Mouse (Mus musculus): Measurements from ENCODE around the gene Lmod3. TPM values are rescaled to one million over a fixed set of nuclear protein-coding genes. Genes with fewer than 3 reads are reported as not detected.

Lmod3 gene
- total and polyA plus RNA-seq, 2 experiments from 2014 or later: 0.21 TPM; not detected in 1

DNA sequence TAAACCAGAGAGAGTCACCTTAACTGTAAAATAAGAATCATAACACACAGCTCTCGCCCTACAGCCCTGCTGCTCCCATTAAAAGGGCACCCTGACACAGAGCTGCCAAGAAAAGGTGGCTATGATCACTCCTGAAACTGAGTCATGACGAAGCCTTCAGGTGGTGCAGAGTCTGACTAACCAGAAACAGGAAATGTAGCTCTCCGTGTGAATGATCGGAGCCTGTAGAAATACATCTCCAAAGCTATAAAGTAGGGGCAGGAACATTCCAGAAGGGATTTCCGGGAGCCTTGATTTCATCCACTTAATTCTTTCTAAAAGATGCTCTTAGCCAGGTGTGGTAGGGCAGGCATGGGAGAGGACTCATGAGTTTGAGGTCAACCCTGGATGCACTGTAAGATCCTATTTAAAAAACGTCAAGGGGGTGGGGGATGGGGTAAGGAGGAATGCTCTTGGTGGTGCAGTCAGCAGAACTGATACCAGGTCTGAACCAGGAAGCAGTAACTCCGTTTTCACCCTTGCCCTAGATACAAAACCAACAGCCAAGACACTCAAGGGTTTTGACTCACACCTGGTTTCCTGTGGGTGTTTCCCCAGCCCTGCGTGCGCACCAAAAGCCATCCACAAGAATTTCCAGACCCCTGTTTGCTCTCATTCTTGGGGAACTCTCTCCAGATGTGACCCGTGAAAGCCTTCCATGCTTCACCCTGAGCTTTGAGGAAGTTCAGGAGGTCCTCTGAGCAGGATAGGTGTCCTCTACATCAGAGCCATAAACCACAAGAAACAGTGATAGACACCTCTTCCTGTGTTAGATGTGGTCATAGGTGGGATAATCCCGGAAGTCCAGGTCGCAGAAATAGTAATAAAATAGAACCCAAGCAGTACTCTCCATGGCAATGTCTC, 41.4 kb upstream of the Lmod3 start:
- ATAC-seq (no peak), DNase-seq (ENCODE audit: low spot score) (no peak)
- no peaks in the 10 kb centered on the region for H3K27me3 ChIP-seq (ENCODE audit: insufficient read depth, low read length)
- 88% methylated on average over 12 of the region's 12 CpGs for WGBS
- H3K4me1 ChIP-seq (ENCODE audit: insufficient read depth, low read length): no peaks in the 10 kb centered on the region
- H3K4me2 ChIP-seq (ENCODE audit: low read depth, low read length): no peak overlapping the region
- H3K9me3 ChIP-seq (ENCODE audit: low read length): no peaks in the 10 kb centered on the region
- TF ChIP-seq CTCF (IDR thresholded peaks at IDR 0.05; ENCODE audit: low read depth): no peak
- H3K4me3 ChIP-seq (ENCODE audit: low read length): no peak overlapping the region
- no peak overlapping the region for H3K9ac ChIP-seq (replicated peaks; ENCODE audit: low read length)
- peaks cover 11% of the 10 kb centered on the region for H3K36me3 ChIP-seq (ENCODE audit: insufficient read depth, low read length)
- H3K27ac ChIP-seq: no peak overlapping the region

DNA sequence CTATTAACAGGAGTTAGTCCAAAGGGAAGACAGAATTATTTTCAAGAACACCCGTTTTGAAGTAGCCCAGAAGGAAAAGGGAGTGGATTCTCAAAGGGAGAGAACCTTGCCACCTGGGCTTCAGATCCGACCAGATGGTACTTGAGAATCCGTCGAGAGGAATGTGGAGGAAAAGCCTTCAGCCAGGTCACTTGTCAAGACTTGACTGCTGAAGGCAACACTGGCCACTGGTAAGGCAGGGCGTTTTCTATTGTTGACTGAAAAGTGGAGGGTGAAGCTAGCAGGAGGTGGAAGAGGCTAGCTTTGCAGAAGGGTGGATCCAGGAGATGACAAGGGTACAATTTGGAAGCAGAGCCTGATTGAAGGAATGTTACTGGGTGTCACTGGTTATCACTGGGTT, 40.3 kb upstream of the Lmod3 start:
- Histone ChIP-seq H3K27ac (no peak overlapping the region), H3K4me1 (ENCODE audit: insufficient read depth, low read length) (no peaks in the 10 kb centered on the region), H3K9me3 (ENCODE audit: low read length) (no peaks in the 10 kb centered on the region), H3K36me3 (ENCODE audit: insufficient read depth, low read length) (peaks cover 11% of the 10 kb centered on the region), H3K27me3 (ENCODE audit: insufficient read depth, low read length) (no peaks in the 10 kb centered on the region), H3K4me2 (ENCODE audit: low read depth, low read length) (no peak overlapping the region), H3K4me3 (ENCODE audit: low read length) (no peak overlapping the region), H3K9ac (replicated peaks; ENCODE audit: low read length) (no peak overlapping the region)
- DNase-seq (ENCODE audit: low spot score): no peak
- no peak for TF ChIP-seq CTCF (IDR thresholded peaks at IDR 0.05; ENCODE audit: low read depth)
- no peak for ATAC-seq
- 78% methylated on average over 5 of the region's 5 CpGs for WGBS

DNA sequence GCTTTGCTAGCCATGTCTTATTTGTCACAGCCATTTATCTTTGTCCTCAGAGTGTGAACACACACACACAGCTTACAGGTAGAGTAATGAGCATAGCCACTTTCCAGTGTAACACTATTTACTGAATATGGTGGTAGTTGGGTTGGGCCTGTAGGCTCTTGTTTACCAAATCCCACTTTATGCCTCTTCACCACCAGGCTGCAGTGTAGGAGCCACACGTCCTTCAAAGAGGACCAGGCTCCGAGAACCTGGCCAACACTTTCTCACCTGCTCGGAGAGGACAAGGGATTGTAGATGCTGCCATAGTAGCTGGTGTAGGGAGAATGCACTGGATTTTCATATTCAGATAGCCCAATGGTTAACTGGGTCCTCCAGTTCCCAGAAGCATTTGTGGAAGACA, 39.5 kb upstream of the Lmod3 start:
- Histone ChIP-seq H3K27me3 (ENCODE audit: insufficient read depth, low read length) (no peaks in the 10 kb centered on the region), H3K4me2 (ENCODE audit: low read depth, low read length) (no peak overlapping the region), H3K9me3 (ENCODE audit: low read length) (no peaks in the 10 kb centered on the region), H3K9ac (replicated peaks; ENCODE audit: low read length) (no peak overlapping the region), H3K36me3 (ENCODE audit: insufficient read depth, low read length) (peaks cover 11% of the 10 kb centered on the region), H3K4me1 (ENCODE audit: insufficient read depth, low read length) (no peaks in the 10 kb centered on the region), H3K27ac (no peak overlapping the region), H3K4me3 (ENCODE audit: low read length) (no peak overlapping the region)
- ATAC-seq (no peak), DNase-seq (ENCODE audit: low spot score) (no peak)
- no peak for TF ChIP-seq CTCF (IDR thresholded peaks at IDR 0.05; ENCODE audit: low read depth)
- 94% methylated on average over 3 of the region's 3 CpGs for WGBS

DNA sequence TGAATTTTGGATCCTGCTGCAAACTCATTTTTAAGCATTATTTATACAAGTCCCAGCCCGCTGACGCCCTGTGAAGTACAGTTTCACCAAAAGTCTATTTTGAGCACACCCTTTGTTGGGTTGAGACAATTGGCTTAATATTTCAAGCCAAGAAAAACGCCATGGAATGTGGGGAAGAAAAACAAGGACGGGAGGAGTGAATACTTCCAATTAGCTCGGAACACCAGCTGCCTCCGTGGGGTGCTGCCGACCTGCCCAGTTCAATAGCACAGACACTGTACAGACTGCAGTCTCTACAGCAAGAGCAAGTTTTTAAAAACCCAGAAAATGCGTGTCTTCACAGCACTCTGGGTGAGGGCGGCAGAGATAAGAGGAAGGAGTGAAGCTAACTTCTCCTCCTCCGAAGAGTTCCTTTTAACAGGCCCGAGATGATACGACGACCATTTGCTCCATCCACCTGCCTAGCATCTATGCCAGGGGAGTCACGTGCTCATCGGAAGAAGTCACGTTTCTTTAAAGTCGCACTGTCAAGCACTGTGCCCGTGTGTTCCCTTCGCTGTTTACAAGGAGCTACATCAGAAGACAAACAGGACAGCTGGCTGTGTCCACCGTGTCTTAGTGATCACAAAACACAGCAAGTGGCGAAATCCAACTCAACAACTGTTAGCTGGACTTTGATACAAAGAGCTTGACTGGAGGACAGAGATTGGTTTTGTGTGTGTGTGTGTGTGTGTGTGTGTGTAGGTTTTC, 38.8 kb upstream of the Lmod3 start:
- WGBS: 49% methylated on average over 21 of the region's 21 CpGs
- no peak overlapping the region for H3K9ac ChIP-seq (replicated peaks; ENCODE audit: low read length)
- H3K4me2 ChIP-seq (ENCODE audit: low read depth, low read length): 0 out of 2 replicates have a peak overlapping the region, but pooled peaks have one; percentile 1
- no peak overlapping the region for H3K4me3 ChIP-seq (ENCODE audit: low read length)
- peaks cover 11% of the 10 kb centered on the region for H3K36me3 ChIP-seq (ENCODE audit: insufficient read depth, low read length)
- H3K27ac ChIP-seq: no peak overlapping the region
- ATAC-seq (no peak), DNase-seq (ENCODE audit: low spot score) (no peak)
- no peaks in the 10 kb centered on the region for H3K4me1 ChIP-seq (ENCODE audit: insufficient read depth, low read length)
- no peak for TF ChIP-seq CTCF (IDR thresholded peaks at IDR 0.05; ENCODE audit: low read depth)
- no peaks in the 10 kb centered on the region for H3K9me3 ChIP-seq (ENCODE audit: low read length)
- H3K27me3 ChIP-seq (ENCODE audit: insufficient read depth, low read length): no peaks in the 10 kb centered on the region

DNA sequence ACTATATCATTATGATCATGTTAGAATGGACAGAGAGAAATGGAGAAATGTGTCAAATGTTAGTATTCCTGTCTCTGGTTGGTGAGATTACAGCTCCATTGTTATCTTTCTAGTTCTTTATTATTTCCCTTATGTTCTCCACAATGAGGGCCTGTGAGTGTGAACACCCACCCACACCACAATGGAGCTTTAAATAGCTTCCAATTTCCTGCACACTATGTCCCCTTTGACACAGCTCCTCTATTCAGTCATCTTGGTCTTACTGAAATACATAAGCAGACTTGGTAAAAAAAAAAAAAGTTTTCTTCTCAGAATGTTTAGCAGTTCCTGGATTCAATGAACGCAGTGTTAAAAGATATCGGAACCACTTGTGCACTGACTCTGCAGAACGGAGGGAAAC, 38.1 kb upstream of the Lmod3 start:
- 76% methylated on average over 3 of the region's 3 CpGs for WGBS
- Histone ChIP-seq H3K4me2 (ENCODE audit: low read depth, low read length) (no peak overlapping the region), H3K4me1 (ENCODE audit: insufficient read depth, low read length) (no peaks in the 10 kb centered on the region), H3K9me3 (ENCODE audit: low read length) (no peaks in the 10 kb centered on the region), H3K27me3 (ENCODE audit: insufficient read depth, low read length) (no peaks in the 10 kb centered on the region), H3K9ac (replicated peaks; ENCODE audit: low read length) (no peak overlapping the region), H3K4me3 (ENCODE audit: low read length) (no peak overlapping the region), H3K27ac (no peak overlapping the region), H3K36me3 (ENCODE audit: insufficient read depth, low read length) (peaks cover 6% of the 10 kb centered on the region)
- ATAC-seq (no peak), DNase-seq (ENCODE audit: low spot score) (no peak)
- no peak for TF ChIP-seq CTCF (IDR thresholded peaks at IDR 0.05; ENCODE audit: low read depth)

DNA sequence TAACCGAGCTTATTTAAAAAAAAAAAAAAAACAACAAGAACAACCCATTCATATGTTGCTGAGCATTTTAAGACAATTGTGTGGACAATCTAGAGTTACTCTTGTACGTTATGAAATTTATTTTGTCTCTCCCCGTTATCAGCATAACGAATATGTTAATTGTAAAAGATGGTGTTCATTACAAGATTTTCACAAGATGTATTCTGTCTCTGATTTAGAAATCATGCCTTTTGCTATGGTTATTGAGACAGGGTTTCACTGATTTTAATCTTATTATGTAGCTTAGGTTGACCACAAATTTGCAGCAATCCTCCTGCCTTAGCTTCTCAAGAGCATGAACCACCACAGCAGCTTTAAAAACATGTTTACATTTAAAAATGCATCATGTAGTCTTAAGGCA, 37.3 kb upstream of the Lmod3 start:
- DNase-seq (ENCODE audit: low spot score) (no peak), ATAC-seq (no peak)
- H3K27me3 ChIP-seq (ENCODE audit: insufficient read depth, low read length): no peaks in the 10 kb centered on the region
- WGBS: 93% methylated on average over 4 of the region's 4 CpGs
- H3K4me2 ChIP-seq (ENCODE audit: low read depth, low read length): no peak overlapping the region
- H3K9ac ChIP-seq (replicated peaks; ENCODE audit: low read length): no peak overlapping the region
- H3K27ac ChIP-seq: no peak overlapping the region
- no peaks in the 10 kb centered on the region for H3K4me1 ChIP-seq (ENCODE audit: insufficient read depth, low read length)
- H3K4me3 ChIP-seq (ENCODE audit: low read length): no peak overlapping the region
- TF ChIP-seq CTCF (IDR thresholded peaks at IDR 0.05; ENCODE audit: low read depth): no peak
- no peaks in the 10 kb centered on the region; the same call in 1 of the 2 replicates for H3K36me3 ChIP-seq (ENCODE audit: insufficient read depth, low read length)
- H3K9me3 ChIP-seq (ENCODE audit: low read length): no peaks in the 10 kb centered on the region

All from hindbrain, postnatal 0 days (tissue).